Mouse (Mus musculus) forebrain, embryonic 14.5 days (tissue): ENCODE measurements around the gene Lbp. TPM values are rescaled to one million over a fixed set of nuclear protein-coding genes. Genes with fewer than 3 reads are reported as not detected.

Source experiments
- ATAC-seq: fragments of 200-750 bp; cut with Nextera tagmentation; 2 replicates; pipeline ENCODE4 v1.8.0; 2017; ENCODE audit warnings: mild to moderate bottlenecking, moderate library complexity
- DNase-seq: peaks from one replicate; pipeline ENCODE4 v3.0.0-alpha.2; 2015; ENCODE audit warnings: low spot score
- H3K27ac ChIP-seq: fragments of 300-500 bp; sonication (generic); 2 replicates; pipeline ENCODE4 v1.5.1; 2014; ENCODE audit warnings: low read depth, mild to moderate bottlenecking, control low read depth, low read length, moderate library complexity
- H3K27me3 ChIP-seq: fragments of 300-500 bp; sonication (generic); replicated peaks from 2 replicates; pipeline ENCODE4 v1.6.1; 2014; ENCODE audit warnings: low read length, control low read depth, mixed read lengths; ENCODE audit not compliant: control insufficient read depth, insufficient read depth
- H3K36me3 ChIP-seq: fragments of 300-500 bp; sonication (generic); 2 replicates; pipeline ENCODE4 v1.6.1; 2014; ENCODE audit warnings: low read length, control low read depth; ENCODE audit not compliant: control insufficient read depth, insufficient read depth
- H3K4me1 ChIP-seq: fragments of 300-500 bp; sonication (generic); 2 replicates; pipeline ENCODE4 v1.6.1; 2014; ENCODE audit warnings: antibody characterized with exemption, low read length, control low read depth; ENCODE audit not compliant: control insufficient read depth, insufficient read depth
- H3K4me2 ChIP-seq: fragments of 300-500 bp; sonication (generic); 2 replicates; pipeline ENCODE4 v1.6.1; 2014; ENCODE audit warnings: mild to moderate bottlenecking, control low read depth, low read length
- H3K4me3 ChIP-seq: fragments of 300-500 bp; sonication (generic); 2 replicates; pipeline ENCODE4 v1.5.1; 2014; ENCODE audit warnings: low read depth, low read length, control low read depth
- H3K9ac ChIP-seq: fragments of 300-500 bp; sonication (generic); 2 replicates; pipeline ENCODE4 v1.6.1; 2014; ENCODE audit warnings: mild to moderate bottlenecking, low read length, control low read depth, moderate library complexity
- H3K9me3 ChIP-seq: fragments of 300-500 bp; sonication (generic); replicated peaks from 2 replicates; pipeline ENCODE4 v1.6.1; 2016; ENCODE audit warnings: low read length, control low read depth, mixed read lengths; ENCODE audit not compliant: control insufficient read depth
- WGBS: fragments of 180-500 bp; shearing (Covaris S2); extraction: QIAGEN DNeasy Blood & Tissue Kit; methylation state at CpG from one replicate; pipeline ENCODE4 v1.1.7; 2014; 5-methylcytosine and 5-hydroxymethylcytosine counted together
- polyA plus RNA-seq: library from polyadenylated mRNA; unstranded; fragments of >200 nt; fragmentation: Nextera tagmentation; extraction: Ambion mirVana; gene quantifications from 2 replicates; pipeline ENCODE4 v1.2.1, GENCODE M21; 2014

Lbp gene
- polyA plus RNA-seq, 1 experiment from 2014 or later, result 2.6 TPM

GRCm38 (mm10) chr2:158321596-158321995 lies 15.3 kb downstream of the Lbp start:
- no peaks in the 10 kb centered on the region for H3K9me3 ChIP-seq
- peaks cover 6% of the 10 kb centered on the region for H3K4me1 ChIP-seq
- no peak for DNase-seq
- no peak overlapping the region for H3K4me2 ChIP-seq
- no peaks in the 10 kb centered on the region for H3K36me3 ChIP-seq
- H3K27ac ChIP-seq, result no peak overlapping the region
- no peak overlapping the region for H3K9ac ChIP-seq
- H3K27me3 ChIP-seq, result no peaks in the 10 kb centered on the region
- no peak for ATAC-seq
- no peak overlapping the region for H3K4me3 ChIP-seq
- 87% methylated on average over 6 of the region's 6 CpGs for WGBS

GRCm38 (mm10) chr2:158322845-158323244 lies 16.6 kb downstream of the Lbp start:
- no peak overlapping the region for H3K4me2 ChIP-seq
- no peak for ATAC-seq
- WGBS, result 83% methylated on average over 3 of the region's 3 CpGs
- H3K4me1 ChIP-seq, result no peaks in the 10 kb centered on the region
- no peaks in the 10 kb centered on the region for H3K36me3 ChIP-seq
- no peak overlapping the region for H3K9ac ChIP-seq
- H3K4me3 ChIP-seq, result no peak overlapping the region
- no peaks in the 10 kb centered on the region for H3K9me3 ChIP-seq
- DNase-seq, result no peak
- no peak overlapping the region for H3K27ac ChIP-seq
- no peaks in the 10 kb centered on the region for H3K27me3 ChIP-seq

GRCm38 (mm10) chr2:158324531-158325190 lies 18.4 kb downstream of the Lbp start:
- Histone ChIP-seq H3K4me1 (no peaks in the 10 kb centered on the region), H3K9ac (no peak overlapping the region), H3K36me3 (no peaks in the 10 kb centered on the region), H3K27me3 (no peaks in the 10 kb centered on the region), H3K4me2 (no peak overlapping the region), H3K27ac (no peak overlapping the region), H3K4me3 (no peak overlapping the region), H3K9me3 (no peaks in the 10 kb centered on the region)
- peak; percentile 74 for ATAC-seq
- peak; percentile 79 for DNase-seq
- WGBS, result 58% methylated on average over 10 of the region's 10 CpGs

GRCm38 (mm10) chr2:158325609-158326008 lies 19.3 kb downstream of the Lbp start:
- Histone ChIP-seq H3K27ac (no peak overlapping the region), H3K4me3 (no peak overlapping the region), H3K9me3 (no peaks in the 10 kb centered on the region), H3K36me3 (no peaks in the 10 kb centered on the region), H3K4me1 (no peaks in the 10 kb centered on the region), H3K9ac (no peak overlapping the region), H3K27me3 (no peaks in the 10 kb centered on the region), H3K4me2 (no peak overlapping the region)
- DNase-seq (no peak), ATAC-seq (no peak)
- 55% methylated on average over 8 of the region's 8 CpGs for WGBS

- Histone ChIP-seq H3K27me3 (no peaks in the 10 kb centered on the region), H3K4me3 (no peak overlapping the region), H3K4me1 (no peaks in the 10 kb centered on the region), H3K9ac (no peak overlapping the region), H3K36me3 (no peaks in the 10 kb centered on the region), H3K9me3 (no peaks in the 10 kb centered on the region), H3K4me2 (no peak overlapping the region), H3K27ac (no peak overlapping the region)
- ATAC-seq (no peak), DNase-seq (no peak)
- WGBS, result 89% methylated on average over 13 of the region's 13 CpGs
Observed at GRCm38 (mm10) chr2:158334356-158334755, 28.1 kb downstream of the Lbp start.

- DNase-seq, result no peak
- no peaks in the 10 kb centered on the region for H3K4me1 ChIP-seq
- WGBS, result 74% methylated on average over 10 of the region's 10 CpGs
- no peak overlapping the region for H3K9ac ChIP-seq
- no peaks in the 10 kb centered on the region for H3K9me3 ChIP-seq
- no peak overlapping the region for H3K4me2 ChIP-seq
- no peaks in the 10 kb centered on the region for H3K27me3 ChIP-seq
- no peak overlapping the region for H3K27ac ChIP-seq
- H3K36me3 ChIP-seq, result no peaks in the 10 kb centered on the region
- no peak for ATAC-seq
- H3K4me3 ChIP-seq, result no peak overlapping the region
Observed at GRCm38 (mm10) chr2:158337698-158338097, 31.4 kb downstream of the Lbp start.

GRCm38 (mm10) chr2:158339948-158340564 lies 33.8 kb downstream of the Lbp start:
- Histone ChIP-seq H3K4me3 (no peak overlapping the region), H3K9me3 (no peaks in the 10 kb centered on the region), H3K4me1 (no peaks in the 10 kb centered on the region), H3K9ac (no peak overlapping the region), H3K4me2 (no peak overlapping the region), H3K36me3 (no peaks in the 10 kb centered on the region), H3K27me3 (no peaks in the 10 kb centered on the region), H3K27ac (no peak overlapping the region)
- 34% methylated on average over 11 of the region's 11 CpGs for WGBS
- ATAC-seq, result 0 out of 2 replicates have a peak, but pooled peaks have one; percentile 32
- peak; percentile 79 for DNase-seq

- Histone ChIP-seq H3K4me3 (no peak overlapping the region), H3K27me3 (no peaks in the 10 kb centered on the region), H3K9me3 (no peaks in the 10 kb centered on the region), H3K36me3 (no peaks in the 10 kb centered on the region), H3K4me1 (no peaks in the 10 kb centered on the region), H3K9ac (no peak overlapping the region), H3K27ac (no peak overlapping the region), H3K4me2 (no peak overlapping the region)
- DNase-seq, result no peak
- no peak for ATAC-seq
- WGBS, result 83% methylated on average over 2 of the region's 2 CpGs
Observed at GRCm38 (mm10) chr2:158341324-158341723, 35.0 kb downstream of the Lbp start.

- DNase-seq, result peak; percentile 33
- Histone ChIP-seq H3K9me3 (no peaks in the 10 kb centered on the region), H3K27ac (no peak overlapping the region), H3K4me2 (no peak overlapping the region), H3K9ac (no peak overlapping the region), H3K4me3 (no peak overlapping the region), H3K4me1 (no peaks in the 10 kb centered on the region), H3K36me3 (no peaks in the 10 kb centered on the region), H3K27me3 (no peaks in the 10 kb centered on the region)
- WGBS, result 20% methylated on average over 5 of the region's 5 CpGs
- ATAC-seq, result peak; percentile 23; the same call in 1 of the 2 replicates
Observed at GRCm38 (mm10) chr2:158343495-158343894, 37.2 kb downstream of the Lbp start.
